Mouse (Mus musculus) layer of hippocampus, adult 18-20 months (tissue): Measurements from ENCODE around the gene Sfxn2. TPM values are rescaled to one million over a fixed set of nuclear protein-coding genes. Genes with fewer than 3 reads are reported as not detected.
A peak's percentile ranks its signal among the peaks of the same experiment; 100 is the strongest.

Source experiments
- DNase-seq, 2 experiments: peaks; one replicate each; pipeline ENCODE4 v3.0.0; 2022; ENCODE audit warnings: low spot score in 2 of 2
- total RNA-seq, 2 experiments: library from RNA; stranded (reverse); gene quantifications; 2 replicates each; pipeline ENCODE4 v1.2.3; 2021

Sfxn2 gene
- total RNA-seq, 2 experiments from 2014 or later = 5.2 to 7.6 TPM

- DNase-seq = peak; percentile 98 to 99
These were observed 25.6 kb downstream of the Sfxn2 start, which contains the start of gene Wbp1l for GRCm38 (mm10) chr19:46598720-46599252. Gene Wbp1l, plus strand, starts transcription at chr19:46599084.

- peak; percentile 7 to 30 for DNase-seq
These were observed 26.5 kb downstream of the Sfxn2 start for GRCm38 (mm10) chr19:46599375-46600256.

- no peak for DNase-seq
These were observed 27.2 kb downstream of the Sfxn2 start for GRCm38 (mm10) chr19:46600371-46600770.

- no peak for DNase-seq
These were observed 28.3 kb downstream of the Sfxn2 start for GRCm38 (mm10) chr19:46601491-46601890.

- DNase-seq = no peak
These were observed 29.2 kb downstream of the Sfxn2 start for GRCm38 (mm10) chr19:46602406-46602805.

GRCm38 (mm10) chr19:46606718-46607117, 33.6 kb downstream of the Sfxn2 start:
- DNase-seq = no peak

GRCm38 (mm10) chr19:46607424-46607823, 34.3 kb downstream of the Sfxn2 start:
- DNase-seq = peak in 1 of 2 experiments; percentile 46

GRCm38 (mm10) chr19:46608158-46608557, 35.0 kb downstream of the Sfxn2 start:
- no peak for DNase-seq

GRCm38 (mm10) chr19:46616378-46616777, 43.2 kb downstream of the Sfxn2 start:
- no peak for DNase-seq

GRCm38 (mm10) chr19:46617361-46617760, 44.2 kb downstream of the Sfxn2 start:
- DNase-seq = no peak

- no peak for DNase-seq
These were observed 45.2 kb downstream of the Sfxn2 start for GRCm38 (mm10) chr19:46618322-46618721.

- DNase-seq = no peak
These were observed 45.8 kb downstream of the Sfxn2 start for GRCm38 (mm10) chr19:46619001-46619400.

- no peak for DNase-seq
These were observed 46.4 kb downstream of the Sfxn2 start for GRCm38 (mm10) chr19:46619518-46619917.

- DNase-seq = no peak
These were observed 47.0 kb downstream of the Sfxn2 start for GRCm38 (mm10) chr19:46620016-46620808.

GRCm38 (mm10) chr19:46621236-46622183, 48.3 kb downstream of the Sfxn2 start:
- DNase-seq = peak; percentile 28 to 61

- no peak for DNase-seq
These were observed 49.6 kb downstream of the Sfxn2 start for GRCm38 (mm10) chr19:46622659-46623193.

- no peak for DNase-seq
These were observed 50.1 kb downstream of the Sfxn2 start for GRCm38 (mm10) chr19:46623194-46623667.

GRCm38 (mm10) chr19:46623790-46624772, 50.9 kb downstream of the Sfxn2 start:
- DNase-seq = no peak

- no peak for DNase-seq
These were observed 51.9 kb downstream of the Sfxn2 start for GRCm38 (mm10) chr19:46625015-46625414.
